Mouse (Mus musculus) heart, postnatal 0 days (tissue): Measurements from ENCODE around the gene Hs2st1.

Experiments
- CTCF ChIP-seq: IDR thresholded peaks from 2 replicates; pipeline ENCODE4 v1.5.1; 2016; ENCODE audit warnings: antibody characterized with exemption, control low read depth, low read depth
- EP300 ChIP-seq: IDR thresholded peaks from 2 replicates; pipeline ENCODE4 v1.6.1; 2016; ENCODE audit warnings: antibody characterized with exemption, low read depth

GRCm38 (mm10) chr3:144614698-144615097 is 44.7 kb upstream of the Hs2st1 start:
- TF ChIP-seq CTCF (no peak), EP300 (no peak)
